8 mouse cellular contexts compared by ENCODE assay signal in genomic region chr15:103303916-103304615, GRCm38 (mm10). TPM values are rescaled to one million over a fixed set of nuclear protein-coding genes. Genes with fewer than 3 reads are reported as not detected.
DNase-seq lines count a peak whose midpoint lies in the region; ATAC-seq and TF ChIP-seq lines count a peak whose summit lies in the region.

No protein-coding gene starts in this region.

- H3K4me3 ChIP-seq in layer of hippocampus, adult 2 months: peak overlapping the region; percentile 73
- peak overlapping the region; percentile 63 for H3K4me3 ChIP-seq in embryonic facial prominence, embryonic 10.5 days
- H3K4me3 ChIP-seq in hindbrain, postnatal 0 days (ENCODE audit: low read length): peak overlapping the region; percentile 44; the same call in 1 of the 2 replicates

- no peak for DNase-seq in layer of hippocampus, adult 2 months (ENCODE audit: low spot score in 2 of 2)
- no peak for DNase-seq in layer of hippocampus, postnatal 14 days (ENCODE audit: low spot score in 2 of 2)
- DNase-seq in embryonic facial prominence, embryonic 10.5 days (ENCODE audit: low spot score): peak; percentile 55
- DNase-seq in hindbrain, postnatal 0 days (ENCODE audit: low spot score): peak; percentile 13
- DNase-seq in neural tube, embryonic 10.5 days (ENCODE audit: extremely low spot score, low spot score): peak; percentile 69
- no peak for DNase-seq in T-cell, adult 2 months (ENCODE audit: low spot score)
- DNase-seq in right cerebral cortex, adult 18-20 months: no peak
- DNase-seq in lung, postnatal 4 days: no peak

- peaks cover 95% of the 10 kb centered on the region for H3K4me1 ChIP-seq in embryonic facial prominence, embryonic 10.5 days
- peaks cover 40% of the 10 kb centered on the region for H3K4me1 ChIP-seq in hindbrain, postnatal 0 days (ENCODE audit: insufficient read depth, low read length)

- no peaks in the 10 kb centered on the region for H3K9me3 ChIP-seq in embryonic facial prominence, embryonic 10.5 days
- H3K9me3 ChIP-seq in hindbrain, postnatal 0 days (ENCODE audit: low read length): no peaks in the 10 kb centered on the region

- peak overlapping the region; percentile 83 for H3K4me2 ChIP-seq in hindbrain, postnatal 0 days (ENCODE audit: low read depth, low read length)

- H3K27ac ChIP-seq in layer of hippocampus, adult 2 months: peak overlapping the region; percentile 99
- peak overlapping the region; percentile 96 for H3K27ac ChIP-seq in embryonic facial prominence, embryonic 10.5 days (replicated peaks)
- H3K27ac ChIP-seq in hindbrain, postnatal 0 days: peak overlapping the region; percentile 94

- WGBS in embryonic facial prominence, embryonic 10.5 days: 9% methylated on average over 8 of the region's 8 CpGs
- 8% methylated on average over 8 of the region's 8 CpGs for WGBS in hindbrain, postnatal 0 days

- peaks cover 6% of the 10 kb centered on the region for H3K36me3 ChIP-seq in embryonic facial prominence, embryonic 10.5 days (replicated peaks)
- no peaks in the 10 kb centered on the region for H3K36me3 ChIP-seq in hindbrain, postnatal 0 days (ENCODE audit: insufficient read depth, low read length)

- H3K27me3 ChIP-seq in embryonic facial prominence, embryonic 10.5 days (replicated peaks; ENCODE audit: low read depth, poor library complexity, severe bottlenecking): peaks cover 18% of the 10 kb centered on the region
- H3K27me3 ChIP-seq in hindbrain, postnatal 0 days (ENCODE audit: insufficient read depth, low read length): no peaks in the 10 kb centered on the region

- H3K9ac ChIP-seq in hindbrain, postnatal 0 days (replicated peaks; ENCODE audit: low read length): peak overlapping the region; percentile 51

- no peak for TF ChIP-seq CTCF in layer of hippocampus, adult 2 months (conservative IDR thresholded peaks at IDR 0.05)
- TF ChIP-seq CTCF in hindbrain, postnatal 0 days (IDR thresholded peaks at IDR 0.05; ENCODE audit: low read depth): no peak

- ATAC-seq in hindbrain, postnatal 0 days: no peak

RNA-seq across cellular contexts. Expression of gene Gpr84, which starts 6.3 kb away (rescaled TPM):
- total RNA-seq in layer of hippocampus, adult 2 months (2021): under 1 TPM; 0.61 to 0.81 TPM
- under 1 TPM; 0.74 to 0.81 TPM for total RNA-seq in layer of hippocampus, postnatal 14 days (2021)
- polyA plus RNA-seq in embryonic facial prominence, embryonic 10.5 days (2016; fragmentation: Nextera tagmentation; extraction: Ambion mirVana): 0.16 and 0.29 TPM in 2 replicates
- 0.58 and 0.86 TPM in 2 replicates for total RNA-seq in hindbrain, postnatal 0 days (2014; rRNA removed)
- 0.30 and 0.37 TPM in 2 replicates for polyA plus RNA-seq in hindbrain, postnatal 0 days (2015; fragmentation: Nextera tagmentation; extraction: Ambion mirVana)

RNA-seq across cellular contexts. Expression of gene Copz1, which starts 31.6 kb away (rescaled TPM):
- 10 to 100 TPM; 91.0 to 96.2 TPM for total RNA-seq in layer of hippocampus, adult 2 months (2021)
- total RNA-seq in layer of hippocampus, postnatal 14 days (2021): 100 to 1,000 TPM; 102 to 105 TPM
- 281 and 285 TPM in 2 replicates for polyA plus RNA-seq in embryonic facial prominence, embryonic 10.5 days (2016; fragmentation: Nextera tagmentation; extraction: Ambion mirVana)
- total RNA-seq in hindbrain, postnatal 0 days (2014; rRNA removed): 149 and 155 TPM in 2 replicates
- 181 TPM in 2 replicates for polyA plus RNA-seq in hindbrain, postnatal 0 days (2015; fragmentation: Nextera tagmentation; extraction: Ambion mirVana)

RNA-seq across cellular contexts. Expression of gene Zfp385a, which starts 35.8 kb away (rescaled TPM):
- total RNA-seq in layer of hippocampus, adult 2 months (2021): 10 to 100 TPM; 40.8 to 42.2 TPM
- total RNA-seq in layer of hippocampus, postnatal 14 days (2021): 10 to 100 TPM; 43.2 to 44.4 TPM
- 22.1 and 22.7 TPM in 2 replicates for polyA plus RNA-seq in embryonic facial prominence, embryonic 10.5 days (2016; fragmentation: Nextera tagmentation; extraction: Ambion mirVana)
- 20.6 and 25.8 TPM in 2 replicates for total RNA-seq in hindbrain, postnatal 0 days (2014; rRNA removed)
- polyA plus RNA-seq in hindbrain, postnatal 0 days (2015; fragmentation: Nextera tagmentation; extraction: Ambion mirVana): 19.8 and 23.1 TPM in 2 replicates

RNA-seq across cellular contexts. Expression of gene Nfe2, which starts 45.9 kb away (rescaled TPM):
- not detected for total RNA-seq in layer of hippocampus, adult 2 months (2021)
- total RNA-seq in layer of hippocampus, postnatal 14 days (2021): not detected
- polyA plus RNA-seq in embryonic facial prominence, embryonic 10.5 days (2016; fragmentation: Nextera tagmentation; extraction: Ambion mirVana): 4.7 and 5.9 TPM in 2 replicates
- total RNA-seq in hindbrain, postnatal 0 days (2014; rRNA removed): 0.63 TPM in 1 of 2 replicates, not detected in the other
- 0.20 and 0.33 TPM in 2 replicates for polyA plus RNA-seq in hindbrain, postnatal 0 days (2015; fragmentation: Nextera tagmentation; extraction: Ambion mirVana)

Comparison
In these comparisons a context has a peak if more than half of its experiments do, and no peak if none do; other contexts are left out.
1. DNase-seq: peak in embryonic facial prominence, embryonic 10.5 days (single experiment), hindbrain, postnatal 0 days (single experiment) and neural tube, embryonic 10.5 days (single experiment); none in layer of hippocampus, adult 2 months (0 of 2), layer of hippocampus, postnatal 14 days (0 of 2), T-cell, adult 2 months (single experiment), right cerebral cortex, adult 18-20 months (single experiment) and lung, postnatal 4 days (0 of 2).
2. Peak in every context shown above with its lines, with median percentiles within 50 percentile points of each other: H3K27ac ChIP-seq and H3K4me3 ChIP-seq.